Mouse (Mus musculus): ENCODE data around the gene Tspoap1.

Gene Tspoap1

DNA sequence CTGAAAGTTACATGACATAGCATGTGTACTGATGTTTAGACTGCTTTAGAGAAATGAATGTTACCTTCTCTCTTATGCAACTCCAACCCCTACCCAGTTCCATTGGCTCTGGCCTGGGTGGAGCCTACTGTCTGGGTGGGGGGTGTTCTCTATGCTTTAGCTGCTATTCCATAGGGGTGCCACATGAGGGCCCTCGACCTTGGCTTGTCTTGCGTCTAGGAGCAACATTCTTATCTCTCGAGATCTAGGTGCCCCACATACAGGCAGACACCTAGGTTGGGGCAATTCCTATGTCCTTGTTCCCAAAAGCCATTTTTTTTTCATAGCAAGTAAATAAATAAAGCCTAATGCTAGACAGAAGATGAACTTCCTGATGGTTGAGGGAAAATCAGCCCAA, 734 bp upstream of the Tspoap1 start:
- DNase-seq (ENCODE audit: low read depth, low spot score): no peak

DNA sequence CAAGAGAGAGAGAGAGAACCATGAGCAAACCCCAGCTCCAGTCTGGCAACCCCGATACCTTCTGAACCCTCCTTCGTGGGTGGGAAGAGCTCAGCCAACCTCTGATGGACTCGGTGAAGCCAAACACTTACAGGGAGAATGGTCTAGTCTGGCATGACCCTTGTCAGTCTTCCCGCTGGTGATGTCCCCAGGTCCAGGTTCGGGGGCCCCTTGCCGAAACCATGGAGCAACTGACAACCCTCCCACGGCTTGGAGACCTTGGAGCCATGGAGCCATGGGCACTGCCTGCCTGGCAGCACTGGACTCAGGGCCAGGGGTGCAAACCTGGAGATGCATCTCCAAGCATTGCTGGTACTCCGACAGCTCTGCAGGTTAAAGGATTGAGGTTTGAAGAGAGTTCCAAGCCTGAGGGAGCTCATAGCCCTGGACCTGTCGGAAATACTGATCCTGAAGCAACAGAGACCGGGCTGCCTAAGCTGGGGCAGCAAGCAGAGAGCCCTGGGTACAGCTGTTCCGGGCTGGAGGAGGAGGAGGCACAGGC, 910 bp downstream of the Tspoap1 start:
- DNase-seq (ENCODE audit: low read depth, low spot score): no peak

DNA sequence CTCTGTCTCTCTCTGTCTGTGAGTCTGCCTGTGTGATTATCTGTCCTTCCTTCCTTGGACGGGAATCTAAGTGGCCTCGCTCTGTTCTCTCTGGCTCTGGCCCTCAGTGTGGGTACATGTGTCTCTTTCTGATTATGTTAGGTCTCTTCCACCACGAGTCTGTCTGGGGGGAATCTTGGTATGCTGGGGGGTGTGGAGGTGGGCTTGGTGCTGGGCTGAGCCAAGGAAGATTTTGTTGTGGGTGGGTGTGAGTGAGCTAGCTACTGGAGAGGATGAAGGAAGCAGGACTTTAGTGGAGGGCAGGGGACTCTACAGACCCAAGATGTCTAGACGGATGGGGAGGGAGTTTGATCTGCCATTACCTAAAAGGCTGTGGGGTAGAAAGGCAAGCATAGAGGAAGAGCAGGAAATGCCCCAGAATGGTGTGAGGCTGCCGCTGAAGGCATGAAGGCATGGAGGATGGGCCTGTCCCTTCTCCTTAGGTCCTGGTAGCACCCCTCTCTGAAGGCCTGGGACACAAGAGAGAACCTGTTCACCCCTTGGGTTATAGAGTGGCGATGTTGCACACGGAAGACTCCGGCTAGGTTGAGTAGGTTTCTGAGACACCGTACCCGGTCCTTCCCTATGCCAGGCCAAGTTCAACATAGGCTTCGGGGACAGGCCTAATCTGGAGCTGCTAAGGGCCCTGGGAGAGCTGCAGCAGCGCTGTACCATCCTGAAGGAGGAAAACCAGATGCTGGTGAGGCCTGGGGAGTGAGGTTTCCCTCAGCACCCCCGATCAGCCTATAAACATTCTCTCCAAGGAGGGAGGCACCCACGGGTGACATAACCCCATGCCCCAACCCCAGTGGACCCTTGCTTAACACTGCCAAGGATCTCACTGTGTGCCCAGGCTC, 1.7 kb downstream of the Tspoap1 start:
- no peak for DNase-seq (ENCODE audit: low read depth, low spot score)

DNA sequence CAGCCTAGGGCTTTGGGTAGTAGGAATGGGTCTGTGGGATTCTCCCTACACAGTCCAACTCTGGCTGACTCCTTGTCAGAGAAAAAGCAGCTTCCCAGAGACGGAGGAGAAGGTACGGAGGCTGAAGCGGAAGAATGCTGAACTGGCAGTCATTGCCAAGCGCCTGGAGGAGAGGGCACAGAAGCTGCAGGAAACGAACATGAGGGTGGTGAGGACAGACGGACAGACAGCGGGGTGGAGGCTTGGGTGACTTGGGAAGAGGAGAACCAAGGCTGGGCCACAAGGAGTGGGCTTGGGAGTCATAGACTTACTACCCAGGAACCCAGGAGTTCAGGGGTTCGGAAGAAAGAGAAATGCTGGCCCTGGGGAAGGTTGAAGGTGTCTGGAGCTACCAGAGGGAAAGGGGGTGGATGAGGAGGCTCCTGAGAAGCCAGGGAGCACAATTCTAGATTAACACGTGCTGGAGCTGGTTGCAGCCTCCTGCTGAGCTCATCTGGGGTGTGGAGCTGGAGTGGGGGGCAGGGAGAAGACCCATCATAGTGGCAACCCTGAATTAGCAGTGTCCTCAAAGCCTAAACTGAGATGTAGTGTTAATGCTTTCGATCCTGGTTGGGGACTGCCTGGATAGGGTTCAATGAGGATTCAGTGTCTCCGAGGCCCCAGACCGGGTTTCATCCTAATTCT, 2.5 kb downstream of the Tspoap1 start:
- no peak for DNase-seq (ENCODE audit: low read depth, low spot score)

DNA sequence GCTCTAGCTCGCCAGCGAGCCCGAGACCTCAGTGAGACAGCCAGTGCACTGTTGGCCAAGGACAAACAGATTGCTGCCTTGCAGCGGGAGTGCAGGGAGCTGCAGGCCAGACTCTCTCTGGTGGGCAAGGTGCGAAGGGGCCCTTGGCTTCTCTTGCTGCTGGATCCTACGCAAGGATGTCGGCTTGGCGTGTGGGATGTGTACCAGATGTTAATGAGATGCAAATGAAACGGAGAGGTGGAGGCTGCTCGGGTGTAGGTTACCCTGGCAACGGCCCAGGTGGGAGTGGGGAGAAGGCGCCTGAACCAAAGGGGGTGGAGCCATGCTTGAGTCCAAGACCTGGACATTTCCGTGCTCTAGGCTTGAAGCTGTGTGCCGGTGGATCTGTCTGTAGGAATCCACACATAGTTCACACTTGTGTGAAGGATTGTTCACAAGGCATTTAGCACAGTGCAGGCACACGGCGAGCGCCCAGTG, 3.2 kb downstream of the Tspoap1 start:
- DNase-seq (ENCODE audit: low read depth, low spot score): no peak

DNA sequence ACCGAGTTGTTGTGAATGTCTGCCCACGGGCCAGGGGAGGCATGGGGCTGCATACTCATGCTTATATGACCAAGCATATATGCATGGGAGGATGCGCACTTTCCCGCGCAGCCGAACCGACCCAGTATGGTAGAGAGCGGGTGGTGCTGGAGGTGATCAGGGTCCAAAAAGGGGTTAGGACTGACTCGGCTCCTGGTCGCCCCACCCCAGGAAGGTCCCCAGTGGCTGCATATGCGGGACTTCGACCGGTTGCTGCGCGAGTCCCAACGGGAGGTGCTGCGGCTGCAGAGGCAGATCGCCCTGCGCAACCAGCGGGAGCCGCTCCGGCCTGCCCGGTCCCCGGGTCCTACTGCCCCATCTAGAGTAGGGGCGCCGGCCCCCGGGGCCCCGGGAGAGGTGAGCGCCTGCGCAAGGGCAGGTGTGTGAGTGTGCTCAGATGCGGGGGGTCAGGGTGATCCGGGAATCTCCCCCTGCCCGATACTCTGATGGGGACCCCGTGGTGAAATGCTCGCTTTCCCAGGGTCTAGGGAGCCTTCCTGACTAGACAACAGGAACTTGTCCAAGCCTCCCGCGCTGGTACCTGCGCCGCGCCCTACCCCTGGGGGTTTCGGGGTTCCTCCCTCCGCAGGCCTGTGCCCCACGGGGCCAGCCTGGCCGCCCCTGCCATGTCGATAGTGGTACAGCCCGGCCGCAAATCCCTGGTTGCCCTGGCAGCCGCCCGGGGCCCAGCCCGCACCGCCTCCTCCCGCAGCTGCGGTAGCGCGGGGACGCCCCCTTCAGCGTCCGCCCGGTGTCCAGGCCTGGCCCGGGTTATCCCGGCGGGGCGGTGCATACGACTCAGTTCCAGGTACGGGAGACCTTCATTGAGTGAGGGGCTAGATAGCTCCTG, 3.9 kb downstream of the Tspoap1 start:
- DNase-seq (ENCODE audit: low read depth, low spot score): no peak

DNA sequence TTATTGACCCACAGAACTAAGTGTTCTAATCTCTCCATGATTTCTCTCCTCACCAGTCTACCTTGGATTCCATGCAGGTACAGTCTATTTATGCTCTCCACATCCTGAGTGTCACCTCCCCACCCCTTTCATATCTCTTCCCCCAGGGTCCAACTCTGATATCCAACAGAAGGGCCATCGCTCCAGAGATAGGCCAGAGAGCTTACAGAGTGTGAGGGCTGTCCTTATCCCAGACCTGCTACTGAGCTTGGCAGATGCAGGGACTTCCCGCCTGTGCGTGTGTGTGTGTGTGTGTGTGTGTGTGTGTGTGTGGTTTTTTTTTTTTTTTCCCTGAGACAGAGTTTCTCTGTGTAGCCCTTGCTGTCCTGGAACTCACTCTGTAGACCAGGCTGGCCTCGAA, 8.4 kb downstream of the Tspoap1 start:
- DNase-seq (ENCODE audit: low read depth, low spot score): no peak

DNA sequence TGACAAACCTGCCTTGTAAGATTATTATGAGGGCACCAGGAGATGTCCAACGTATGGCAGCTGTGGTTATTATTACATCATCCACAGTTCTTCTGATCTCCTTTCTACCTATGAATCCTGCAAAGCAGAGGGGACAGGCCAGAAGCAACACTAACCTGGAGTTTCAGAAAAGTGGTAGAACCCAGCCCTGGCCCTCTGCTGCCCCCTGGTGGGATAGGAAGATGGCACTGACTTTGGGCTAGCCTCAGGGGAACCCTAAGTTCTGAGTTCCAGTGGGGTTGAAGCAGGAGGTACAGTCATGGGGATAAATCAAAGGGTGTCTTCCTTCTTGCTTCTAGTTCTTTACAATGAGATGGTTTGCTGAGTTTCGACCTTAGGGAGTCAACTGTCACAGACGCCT, 10.6 kb downstream of the Tspoap1 start:
- DNase-seq (ENCODE audit: low read depth, low spot score): no peak

DNA sequence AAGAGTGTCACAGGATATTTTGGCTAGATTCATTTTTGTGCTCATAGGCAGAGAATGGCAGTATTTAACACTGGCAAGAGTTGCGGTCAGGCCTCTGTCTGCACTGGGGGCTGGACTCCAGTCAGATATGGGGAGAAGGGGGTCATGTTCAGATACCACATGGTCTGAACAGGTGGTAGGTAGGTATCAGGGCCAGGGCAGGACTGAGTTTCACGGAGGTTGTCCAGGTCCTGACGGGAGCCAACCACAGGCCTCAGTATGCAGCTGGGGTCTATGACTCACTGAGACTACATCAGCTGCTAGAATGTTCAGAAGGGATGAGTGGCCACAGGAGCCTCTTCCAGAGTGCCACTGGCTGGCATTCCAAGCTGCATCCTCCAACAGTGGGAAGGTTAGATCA, 12.0 kb downstream of the Tspoap1 start:
- DNase-seq (ENCODE audit: low read depth, low spot score): no peak

DNA sequence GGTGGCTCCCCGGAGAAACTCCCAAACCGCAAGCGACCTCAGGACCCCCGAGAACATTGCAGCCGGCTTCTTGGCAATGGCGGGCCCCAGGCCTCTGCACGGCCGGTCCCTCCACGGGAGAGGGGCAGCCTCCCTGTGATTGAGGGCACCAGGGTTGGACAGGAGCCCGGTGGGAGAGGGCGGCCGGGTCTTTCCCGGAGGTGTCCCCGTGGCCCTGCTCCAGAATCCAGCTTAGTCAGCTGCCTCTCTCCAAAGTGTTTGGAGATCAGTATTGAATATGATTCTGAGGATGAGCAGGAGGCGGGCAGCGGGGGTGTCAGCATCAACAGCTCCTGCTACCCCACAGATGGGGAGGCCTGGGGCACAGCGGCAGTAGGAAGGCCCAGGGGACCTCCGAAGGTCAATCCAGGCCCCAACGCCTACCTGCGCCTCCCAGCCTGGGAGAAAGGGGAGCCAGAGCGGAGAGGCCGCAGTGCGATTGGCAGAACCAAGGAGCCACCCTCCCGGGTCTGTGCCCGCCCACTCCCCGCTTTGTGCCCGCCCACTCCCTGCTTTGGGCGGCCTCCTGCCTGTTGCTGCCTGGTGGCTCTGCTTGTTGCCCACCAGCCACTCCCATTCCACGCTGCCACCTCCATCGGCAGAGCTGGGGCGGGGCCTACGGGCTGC, 17.9 kb downstream of the Tspoap1 start:
- no peak for DNase-seq (ENCODE audit: low read depth, low spot score)

DNA sequence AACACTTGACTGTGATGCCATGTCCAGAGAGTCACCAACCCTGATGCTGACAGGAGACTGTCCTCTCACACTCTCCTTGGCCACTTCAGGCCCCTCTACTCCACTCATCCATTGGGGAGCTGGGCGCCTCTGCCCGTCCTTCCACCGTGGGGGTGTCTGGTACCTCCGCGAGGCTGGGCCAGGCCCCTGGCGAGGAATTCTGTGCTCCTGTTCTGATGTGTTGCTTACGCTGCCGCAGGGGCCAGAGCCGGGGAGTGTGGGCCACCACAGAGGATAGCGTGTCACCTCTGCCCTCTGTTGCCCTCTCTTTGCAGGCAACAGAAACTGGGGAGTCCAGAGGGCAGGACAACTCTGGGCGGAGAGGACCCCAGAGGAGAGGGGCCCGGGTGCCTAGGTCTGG, 18.6 kb downstream of the Tspoap1 start:
- no peak for DNase-seq (ENCODE audit: low read depth, low spot score)

DNA sequence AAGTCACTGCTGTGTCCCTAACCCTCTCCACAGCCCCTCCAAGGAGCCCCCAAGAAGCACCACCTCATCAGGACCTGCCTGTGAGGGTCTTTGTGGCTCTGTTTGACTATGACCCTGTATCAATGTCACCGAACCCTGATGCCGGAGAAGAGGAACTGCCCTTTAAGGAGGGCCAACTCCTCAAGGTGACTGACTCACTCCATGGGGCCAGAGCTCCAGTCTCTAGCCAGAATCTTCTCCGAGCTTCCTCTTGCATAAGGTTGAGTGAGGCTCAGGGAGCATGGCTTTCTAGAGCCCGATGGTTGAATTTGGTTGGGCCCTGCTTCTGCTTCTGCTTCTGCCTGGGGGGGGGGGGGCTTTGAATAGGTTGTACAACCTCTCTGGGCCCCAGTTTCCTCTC, 19.1 kb downstream of the Tspoap1 start:
- DNase-seq (ENCODE audit: low read depth, low spot score): no peak

DNA sequence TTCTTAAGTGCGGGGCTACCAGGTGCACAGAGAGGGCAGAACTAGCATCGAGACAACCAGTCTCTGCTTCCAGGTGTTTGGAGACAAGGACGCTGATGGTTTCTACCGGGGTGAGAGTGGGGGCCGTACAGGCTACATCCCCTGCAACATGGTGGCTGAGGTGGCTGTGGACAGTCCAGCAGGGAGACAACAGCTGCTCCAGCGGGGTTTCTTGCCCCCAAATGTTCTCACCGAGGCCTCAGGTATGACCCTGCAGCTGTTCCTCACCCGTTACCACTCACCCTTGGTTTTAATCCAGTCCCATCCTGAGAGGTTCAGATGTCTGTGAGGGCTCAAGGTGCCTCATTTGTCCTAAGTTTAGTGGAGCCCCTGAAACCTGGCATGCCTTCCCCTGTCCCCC, 19.8 kb downstream of the Tspoap1 start:
- DNase-seq (ENCODE audit: low read depth, low spot score): no peak

DNA sequence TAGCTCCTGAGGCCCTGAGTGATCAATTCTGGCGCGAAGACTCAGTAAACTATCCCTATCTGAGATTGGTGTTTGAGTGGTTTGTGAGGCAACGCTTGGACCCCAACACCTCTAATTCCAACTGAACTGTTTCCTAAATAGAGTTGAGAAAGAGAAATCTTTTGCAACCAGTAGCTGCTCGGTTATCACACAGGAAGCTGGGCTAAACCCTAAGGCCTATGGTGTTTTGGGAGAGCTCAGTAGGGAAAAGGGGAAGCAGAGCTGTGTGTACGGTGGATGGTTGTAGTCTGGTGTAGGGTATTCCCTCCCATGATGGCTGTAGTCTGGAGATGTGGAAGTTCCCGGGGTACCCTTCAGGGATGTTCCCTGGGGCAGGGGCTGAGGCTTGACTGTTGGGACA, 29.7 kb downstream of the Tspoap1 start:
- DNase-seq (ENCODE audit: low read depth, low spot score): no peak

DNA sequence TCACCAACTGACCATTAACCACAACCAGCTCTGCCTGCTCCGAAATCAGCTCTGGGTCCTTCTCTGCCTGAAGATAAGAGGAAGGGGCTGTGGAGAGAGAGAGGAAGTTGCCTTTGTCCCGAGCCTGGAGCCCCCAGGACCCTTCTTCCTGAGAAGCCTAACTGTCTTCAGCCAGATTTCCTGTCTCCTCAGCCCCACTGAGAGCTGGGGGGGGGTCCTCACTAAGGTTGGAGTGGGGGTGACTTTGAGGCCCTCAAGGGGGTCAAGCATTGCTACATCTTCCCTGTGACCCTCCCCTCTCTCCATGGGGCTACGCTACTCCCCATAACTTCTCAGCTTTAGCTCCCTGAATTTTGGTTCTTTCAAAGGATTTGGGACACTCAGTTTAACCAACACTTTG, 33.1 kb downstream of the Tspoap1 start, which contains the start of gene Mpo:
TSS of gene Mpo (plus strand) at position 122 of the 400 bp plus-strand sequence.
- no peak for DNase-seq (ENCODE audit: low read depth, low spot score)

DNA sequence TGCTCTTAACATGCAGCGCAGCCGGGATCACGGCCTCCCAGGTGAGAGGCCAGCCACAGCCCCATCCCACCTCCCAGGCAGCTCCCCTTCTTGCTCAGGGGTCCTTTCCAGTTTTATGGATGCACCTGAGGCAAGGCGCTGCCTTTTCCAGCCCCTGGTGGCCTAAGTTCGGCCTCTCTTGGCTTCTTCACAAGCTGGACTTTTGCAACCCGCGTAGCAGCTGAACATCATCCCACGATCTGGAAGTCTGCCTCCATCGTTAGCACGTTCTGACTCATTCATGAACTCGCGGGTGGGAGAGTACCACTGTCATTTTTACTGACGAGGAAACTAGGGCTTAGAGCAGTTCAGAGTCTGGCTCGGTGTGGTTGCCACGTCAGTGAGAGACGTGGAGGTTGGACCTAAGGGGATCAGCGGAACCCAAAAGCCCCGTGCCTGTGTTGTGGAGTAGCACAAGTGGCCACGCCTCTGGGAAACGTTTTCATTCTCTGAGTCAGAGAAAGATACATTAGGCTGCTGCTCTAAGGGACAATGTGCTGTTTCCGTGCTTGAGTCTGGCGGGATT, 41.5 kb downstream of the Tspoap1 start:
- DNase-seq (ENCODE audit: low read depth, low spot score): no peak

DNA sequence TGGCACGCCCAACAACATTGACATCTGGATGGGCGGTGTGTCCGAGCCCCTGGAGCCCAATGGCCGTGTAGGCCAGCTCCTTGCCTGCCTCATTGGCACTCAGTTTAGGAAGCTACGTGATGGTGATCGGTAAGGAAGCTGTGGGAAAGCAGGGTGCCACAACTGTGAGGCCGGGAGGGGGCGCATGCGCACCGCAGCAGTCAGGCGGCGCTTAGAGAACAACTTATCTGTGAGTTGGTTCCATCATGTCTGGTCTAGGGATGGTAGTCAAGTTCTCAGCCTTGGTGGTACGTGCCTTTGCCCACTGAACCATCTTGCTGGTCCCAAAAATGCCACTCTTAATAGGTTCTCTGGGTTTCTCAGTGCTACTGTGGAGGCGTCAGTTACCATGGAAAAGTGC, 42.3 kb downstream of the Tspoap1 start:
- no peak for DNase-seq (ENCODE audit: low read depth, low spot score)

DNA sequence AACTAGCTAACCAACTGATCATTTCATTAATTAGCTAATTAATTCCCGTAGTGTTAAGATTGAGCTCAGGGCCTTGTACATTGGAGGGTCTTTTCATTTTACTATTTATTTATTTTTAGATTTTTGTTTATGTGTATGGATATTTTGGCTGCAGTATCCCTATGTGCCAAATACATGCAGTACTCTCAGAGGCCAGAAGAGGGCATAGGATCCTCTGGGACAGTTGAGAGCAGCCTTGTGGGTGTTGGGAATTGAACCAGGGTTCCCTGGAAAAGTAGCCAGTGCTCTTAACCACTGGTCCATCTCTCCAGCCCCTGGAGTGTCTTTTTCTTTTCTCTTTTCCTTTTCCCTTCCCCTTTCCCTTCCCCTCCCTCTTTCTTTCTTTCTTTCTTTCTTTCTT, 45.1 kb downstream of the Tspoap1 start:
- no peak for DNase-seq (ENCODE audit: low read depth, low spot score)

DNA sequence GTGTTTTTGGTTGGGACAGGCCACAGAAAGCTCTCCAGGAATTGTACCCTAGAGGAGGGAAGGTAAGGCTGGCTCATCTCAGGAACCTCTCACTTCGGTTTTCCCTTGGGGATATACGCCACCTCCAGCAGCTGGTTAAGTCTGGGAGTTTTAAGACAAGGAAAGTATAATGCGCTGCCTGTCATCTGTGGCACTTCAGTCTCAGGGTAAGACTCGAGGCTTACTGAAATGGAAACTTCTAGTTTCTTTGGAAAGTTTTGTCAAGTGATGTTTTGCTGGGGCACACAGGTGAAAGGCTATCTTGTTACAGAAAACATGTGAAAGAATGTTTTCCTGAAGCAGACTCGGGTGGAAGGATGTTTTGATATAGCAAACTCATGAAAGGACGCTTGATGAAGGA, 47.1 kb downstream of the Tspoap1 start:
- DNase-seq (ENCODE audit: low read depth, low spot score): no peak

DNA sequence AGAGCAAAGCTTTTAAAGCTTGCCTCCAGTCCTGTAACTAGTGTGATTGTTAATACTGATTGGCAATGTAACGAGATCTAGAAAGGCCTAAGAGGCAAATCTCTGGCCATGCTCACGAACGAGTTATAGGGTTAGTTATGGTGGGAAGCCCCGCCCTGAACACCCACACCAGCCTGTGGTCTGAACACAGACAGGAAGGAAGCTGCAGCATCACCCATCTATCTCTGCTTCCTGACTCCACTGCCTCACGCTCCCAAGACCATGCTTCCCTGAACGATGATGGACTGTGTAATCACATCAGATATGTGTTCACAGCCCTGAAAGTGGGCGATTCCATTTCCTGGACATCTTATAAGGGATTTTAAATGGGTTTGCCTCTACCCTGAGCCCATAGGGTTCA, 47.9 kb downstream of the Tspoap1 start:
- no peak for DNase-seq (ENCODE audit: low read depth, low spot score)

DNA sequence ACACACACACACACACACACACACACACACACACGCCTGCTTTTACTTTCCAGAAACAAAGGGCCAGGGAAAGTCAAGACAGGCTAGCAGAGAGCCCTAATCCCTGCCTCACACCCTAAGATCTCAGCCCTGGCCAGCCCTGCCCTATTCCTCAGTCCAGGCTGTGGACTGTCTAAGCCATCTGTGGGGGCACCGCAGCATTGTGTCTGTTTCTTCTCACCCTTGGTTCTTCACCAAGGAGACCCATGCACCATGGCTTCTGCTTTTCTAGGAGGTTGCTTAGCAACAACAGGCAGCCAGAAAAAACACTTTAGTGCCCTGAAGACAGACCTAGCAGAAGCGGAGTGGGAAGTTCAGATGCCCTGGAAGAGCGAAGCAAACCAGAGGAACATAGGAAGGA, 51.1 kb downstream of the Tspoap1 start:
- no peak for DNase-seq (ENCODE audit: low read depth, low spot score)

Data from skeletal muscle tissue, adult 2 months (tissue).